Mouse (Mus musculus) left cerebral cortex, adult 18-20 months (tissue): ENCODE results near the gene Cyp4f37. TPM values are rescaled to one million over a fixed set of nuclear protein-coding genes. Genes with fewer than 3 reads are reported as not detected.

Source experiments
- DNase-seq, 2 experiments: peaks; one replicate each; pipeline ENCODE4 v3.0.0; 2021 to 2022; ENCODE audit warnings: low spot score in 2 of 2, mixed read lengths in 1 of 2
- total RNA-seq, 2 experiments: library from RNA; stranded (reverse); gene quantifications; 2 replicates each; pipeline ENCODE4 v1.2.3; 2021

The Cyp4f37 gene
- total RNA-seq, 2 experiments from 2014 or later, result not detected

DNA sequence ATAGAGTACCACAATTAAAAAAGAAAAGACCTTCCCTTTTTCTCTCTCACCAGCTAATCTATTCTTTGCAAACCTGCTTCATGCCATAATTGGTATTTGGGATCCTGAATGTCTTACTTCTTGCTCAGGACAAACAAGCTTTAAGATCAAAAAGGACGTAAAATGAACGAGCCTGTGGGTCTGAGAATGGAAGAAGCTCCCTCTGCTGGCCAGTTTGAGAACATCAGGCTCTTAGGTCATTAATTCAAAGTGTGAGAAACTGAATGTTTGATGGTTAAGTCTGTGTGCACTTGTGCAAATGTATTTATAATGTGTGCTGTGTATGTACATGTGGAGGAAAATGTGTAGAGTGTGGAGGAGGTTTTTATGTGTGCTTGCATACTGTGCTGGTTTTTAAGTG lies 59.3 kb downstream of the Cyp4f37 start:
- DNase-seq, result peak; percentile 8 to 40

DNA sequence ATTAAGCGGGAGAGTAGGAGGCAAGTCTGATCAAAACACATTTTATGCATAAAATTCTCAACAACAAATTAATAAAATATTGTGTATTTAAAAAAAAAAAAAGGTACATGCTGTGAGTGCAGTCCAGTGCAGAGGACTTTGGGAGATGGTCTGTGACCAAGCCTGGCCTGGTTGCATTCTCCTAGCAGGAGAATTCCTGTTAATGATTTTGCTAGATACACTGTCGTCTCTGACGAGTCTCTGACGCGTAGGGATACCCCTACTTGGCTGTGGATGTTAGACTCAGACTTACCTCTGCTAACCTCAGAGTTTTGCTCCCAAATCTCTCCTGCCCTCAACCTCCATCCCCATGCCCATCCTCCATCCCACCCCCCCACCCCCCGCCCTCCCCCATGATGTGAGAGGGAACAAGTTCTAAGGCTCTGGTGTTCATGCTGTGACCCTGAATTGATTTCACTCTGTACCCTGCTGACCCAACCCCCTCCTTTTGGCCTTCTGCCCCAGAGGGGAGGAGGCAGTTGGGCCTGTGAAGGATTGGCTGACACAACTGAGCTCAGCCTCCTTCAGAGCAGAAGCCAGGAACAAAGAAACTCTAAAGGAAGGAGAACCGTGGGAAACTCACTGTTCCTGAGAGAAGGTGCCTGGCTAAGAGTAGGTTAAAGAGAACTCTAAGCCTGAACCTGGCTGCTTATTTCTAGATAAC lies 64.1 kb downstream of the Cyp4f37 start, which contains the start of gene Cyp4f15:
TSS of gene Cyp4f15 (plus strand) at position 580 of the 703 bp plus-strand sequence.
- DNase-seq, result peak; percentile 22 to 40

Other genes starting within 250 kb of the Cyp4f37 start
- gene Wiz, start 231.9 kb upstream of the Cyp4f37 start, total RNA-seq, result 10 to 100 TPM; 46.0 to 47.9 TPM
- gene Rasal3, start 217.7 kb upstream of the Cyp4f37 start, total RNA-seq, result 1 to 10 TPM; 3.3 to 4.6 TPM
- not detected for gene Pglyrp2, start 197.1 kb upstream of the Cyp4f37 start, total RNA-seq
- not detected for gene Cyp4f39, start 168.6 kb upstream of the Cyp4f37 start, total RNA-seq
- 1 to 10 TPM; 2.9 to 3.4 TPM for gene Cyp4f17, start 115.3 kb upstream of the Cyp4f37 start, total RNA-seq
- gene Cyp4f16, start 84.8 kb upstream of the Cyp4f37 start, total RNA-seq, result 1 to 10 TPM; 5.2 to 6.8 TPM
- not detected for gene Cyp4f40, start 37.6 kb downstream of the Cyp4f37 start, total RNA-seq
- 10 to 100 TPM; 16.4 to 21.2 TPM for gene Cyp4f15, start 64.3 kb downstream of the Cyp4f37 start, total RNA-seq
- 10 to 100 TPM; 77.4 to 81.3 TPM for gene Zfp871, start 167.0 kb downstream of the Cyp4f37 start, total RNA-seq
- gene Zfp811, start 188.6 kb downstream of the Cyp4f37 start, total RNA-seq, result 1 to 10 TPM; 4.3 to 5.9 TPM
- 10 to 100 TPM; 23.1 to 24.0 TPM for gene Zfp799, start 209.0 kb downstream of the Cyp4f37 start, total RNA-seq